Mouse (Mus musculus): Measurements from ENCODE around the gene Zfp59.
"Not testable (repeated sequence)": the region's sequence is repeated elsewhere in the genome, so short reads cannot be mapped to it uniquely, and the experiment has no call there.

Gene Zfp59

GRCm38 (mm10) chr7:27862578-27862977 lies 24.2 kb downstream of the Zfp59 start:
- DNase-seq (ENCODE audit: low spot score in 2 of 2), result not testable (repeated sequence)

- no peak for DNase-seq (ENCODE audit: low spot score in 2 of 2)
These were observed 43.3 kb downstream of the Zfp59 start for GRCm38 (mm10) chr7:27881721-27882120.

GRCm38 (mm10) chr7:27900601-27901000 lies 62.2 kb downstream of the Zfp59 start:
- DNase-seq (ENCODE audit: low spot score in 2 of 2), result no peak

- no peak for DNase-seq (ENCODE audit: low spot score in 2 of 2)
These were observed 66.8 kb downstream of the Zfp59 start for GRCm38 (mm10) chr7:27905061-27905848.

Data from right cerebral cortex, postnatal 10 days (tissue).